Mouse (Mus musculus) T-cell, adult 66 days (primary cell): ENCODE data around the gene Emx1. TPM values are rescaled to one million over a fixed set of nuclear protein-coding genes. Genes with fewer than 3 reads are reported as not detected.

Experiments
- total RNA-seq, 2 experiments: library from RNA; stranded (reverse); gene quantifications; 3 replicates in 1 of 2; 4 replicates in 1 of 2; pipeline ENCODE4 v1.2.4; 2023

The Emx1 gene
- not detected for total RNA-seq

DNA sequence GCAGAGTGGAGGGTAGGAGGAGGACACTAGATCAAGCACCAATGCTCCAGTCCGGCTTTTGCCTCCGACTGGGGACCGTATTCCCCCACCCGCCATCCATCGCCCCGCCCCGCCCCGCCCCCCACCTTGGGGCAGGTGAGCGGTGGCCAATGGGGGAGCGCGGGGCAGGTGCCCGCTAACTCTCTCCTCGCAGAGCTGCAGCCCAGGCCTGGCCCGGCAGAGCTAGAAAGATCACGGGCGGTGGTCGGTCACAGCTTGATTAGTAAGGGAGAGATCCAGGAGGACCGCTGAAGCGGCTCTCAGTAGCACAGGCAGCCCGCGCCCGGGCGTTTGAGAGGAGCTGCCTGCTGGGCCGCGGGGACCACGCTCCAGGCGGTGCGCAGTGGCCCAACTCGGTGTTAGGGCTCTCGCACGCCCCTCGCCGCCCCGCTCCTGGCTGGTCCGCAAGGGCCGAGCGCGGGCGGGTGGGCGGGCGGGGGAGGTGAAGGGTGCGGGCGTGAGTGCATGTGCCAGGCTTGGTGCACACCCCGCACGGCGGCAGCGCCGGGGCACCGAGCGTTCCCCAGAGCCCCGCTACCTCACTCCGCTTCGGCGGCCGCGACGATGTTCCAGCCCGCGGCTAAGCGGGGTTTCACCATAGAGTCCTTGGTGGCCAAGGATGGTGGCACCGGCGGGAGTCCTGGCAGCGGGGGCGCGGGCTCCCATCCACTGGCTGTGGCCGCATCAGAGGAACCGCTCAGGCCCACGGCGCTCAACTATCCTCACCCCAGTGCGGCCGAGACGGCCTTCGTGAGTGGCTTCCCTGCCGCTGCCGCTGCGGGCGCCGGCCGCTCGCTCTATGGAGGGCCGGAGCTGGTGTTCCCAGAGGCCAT, at the start of gene Emx1:
Gene Emx1, plus strand, starts transcription at position 99 of the 872 bp plus-strand sequence.

Other genes with a start within 250 kb of the Emx1 start
- 10 to 100 TPM; 35.6 to 51.7 TPM for gene Exoc6b, start 117.9 kb upstream of the Emx1 start, total RNA-seq
- 10 to 100 TPM; 26.7 to 30.0 TPM for gene Spr, start 49.7 kb upstream of the Emx1 start, total RNA-seq
- 1 to 10 TPM; 5.7 to 6.1 TPM for gene Sfxn5, start 146.0 kb downstream of the Emx1 start, total RNA-seq
- 1 to 10 TPM; 1.0 to 1.4 TPM for gene Rab11fip5, start 187.2 kb downstream of the Emx1 start, total RNA-seq
- gene Noto, start 236.4 kb downstream of the Emx1 start, total RNA-seq: not detected
- gene Smyd5, start 244.6 kb downstream of the Emx1 start, total RNA-seq: 10 to 100 TPM; 37.4 to 41.0 TPM